Mouse (Mus musculus) midbrain, embryonic 16.5 days (tissue): ENCODE results near the gene Tex50. TPM values are rescaled to one million over a fixed set of nuclear protein-coding genes. Genes with fewer than 3 reads are reported as not detected.
A peak's percentile ranks its signal among the peaks of the same experiment; 100 is the strongest.
"Not testable (repeated sequence)": the region's sequence is repeated elsewhere in the genome, so short reads cannot be mapped to it uniquely, and the experiment has no call there.

Experiments
- ATAC-seq: fragments of 200-750 bp; cut with Nextera tagmentation; 2 replicates; pipeline ENCODE4 v1.8.0; 2017; ENCODE audit warnings: moderate TSS enrichment
- H3K27ac ChIP-seq: fragments of 300-500 bp; sonication (generic); 2 replicates; pipeline ENCODE4 v1.5.1; 2014; ENCODE audit warnings: mild to moderate bottlenecking, low read length, mixed read lengths
- H3K27me3 ChIP-seq: fragments of 300-500 bp; sonication (generic); 2 replicates; pipeline ENCODE4 v1.6.1; 2014; ENCODE audit warnings: low read depth, low read length, mixed read lengths; ENCODE audit not compliant: control insufficient read depth, insufficient read depth
- H3K36me3 ChIP-seq: fragments of 300-500 bp; sonication (generic); 2 replicates; pipeline ENCODE4 v1.6.1; 2014; ENCODE audit warnings: mild to moderate bottlenecking, low read length, moderate library complexity, mixed read lengths; ENCODE audit not compliant: control insufficient read depth, insufficient read depth
- H3K4me1 ChIP-seq: fragments of 300-500 bp; sonication (generic); 2 replicates; pipeline ENCODE4 v1.6.1; 2014; ENCODE audit warnings: mild to moderate bottlenecking, low read length, mixed read lengths; ENCODE audit not compliant: control insufficient read depth, insufficient read depth
- H3K4me2 ChIP-seq: fragments of 300-500 bp; sonication (generic); 2 replicates; pipeline ENCODE4 v1.6.1; 2014; ENCODE audit warnings: mild to moderate bottlenecking, low read length, mixed read lengths
- H3K4me3 ChIP-seq: fragments of 300-500 bp; sonication (generic); 2 replicates; pipeline ENCODE4 v1.5.1; 2014; ENCODE audit warnings: low read depth, mild to moderate bottlenecking, low read length, moderate library complexity, mixed read lengths
- H3K9ac ChIP-seq: fragments of 300-500 bp; sonication (generic); 2 replicates; pipeline ENCODE4 v1.6.1; 2014; ENCODE audit warnings: low read depth, low read length, mixed read lengths
- H3K9me3 ChIP-seq: fragments of 300-500 bp; sonication (generic); replicated peaks from 2 replicates; pipeline ENCODE4 v1.6.1; 2014; ENCODE audit warnings: mild to moderate bottlenecking, low read length, mixed read lengths; ENCODE audit not compliant: control insufficient read depth, poor library complexity, severe bottlenecking
- WGBS: fragments of 180-500 bp; shearing (Covaris S2); extraction: QIAGEN DNeasy Blood & Tissue Kit; methylation state at CpG from one replicate; pipeline ENCODE4 v1.1.7; 2014; 5-methylcytosine and 5-hydroxymethylcytosine counted together
- polyA plus RNA-seq: library from polyadenylated mRNA; unstranded; fragments of >200 nt; fragmentation: Nextera tagmentation; extraction: Ambion mirVana; gene quantifications from 2 replicates; pipeline ENCODE4 v1.2.1, GENCODE M21; 2015

Tex50 gene
- polyA plus RNA-seq, 1 experiment from 2014 or later, result 1.7 TPM

DNA sequence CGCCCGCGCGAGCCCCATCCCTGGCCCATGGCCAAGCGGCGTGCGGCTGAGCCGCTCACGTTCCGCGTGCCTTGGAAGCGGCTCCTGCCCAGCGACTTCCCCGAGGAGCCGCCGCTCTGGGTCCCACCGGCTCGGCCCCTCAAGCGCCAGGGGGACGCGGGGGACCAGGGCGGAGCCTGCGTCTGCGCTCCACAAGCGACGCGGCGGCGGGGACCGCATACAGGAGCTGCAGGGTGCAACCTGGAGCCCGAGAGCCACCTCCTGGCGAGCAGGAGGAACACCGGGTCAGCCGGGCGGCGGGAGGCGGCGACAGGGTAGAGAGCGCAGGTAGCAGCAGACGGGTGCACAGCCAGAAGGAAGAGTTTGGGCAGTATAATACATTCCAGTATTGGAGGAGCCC lies 11.5 kb upstream of the Tex50 start:
- H3K9me3 ChIP-seq, result no peaks in the 10 kb centered on the region
- H3K4me2 ChIP-seq, result peak overlapping the region; percentile 88
- peak overlapping the region; percentile 77 for H3K9ac ChIP-seq
- WGBS, result under 1% methylated on average over 40 of the region's 40 CpGs
- peak overlapping the region; percentile 56 for H3K4me3 ChIP-seq
- ATAC-seq, result peak; percentile 96
- no peak overlapping the region for H3K27ac ChIP-seq
- no peaks in the 10 kb centered on the region for H3K4me1 ChIP-seq
- peaks cover 2% of the 10 kb centered on the region; the same call in 1 of the 2 replicates for H3K27me3 ChIP-seq
- no peaks in the 10 kb centered on the region for H3K36me3 ChIP-seq

DNA sequence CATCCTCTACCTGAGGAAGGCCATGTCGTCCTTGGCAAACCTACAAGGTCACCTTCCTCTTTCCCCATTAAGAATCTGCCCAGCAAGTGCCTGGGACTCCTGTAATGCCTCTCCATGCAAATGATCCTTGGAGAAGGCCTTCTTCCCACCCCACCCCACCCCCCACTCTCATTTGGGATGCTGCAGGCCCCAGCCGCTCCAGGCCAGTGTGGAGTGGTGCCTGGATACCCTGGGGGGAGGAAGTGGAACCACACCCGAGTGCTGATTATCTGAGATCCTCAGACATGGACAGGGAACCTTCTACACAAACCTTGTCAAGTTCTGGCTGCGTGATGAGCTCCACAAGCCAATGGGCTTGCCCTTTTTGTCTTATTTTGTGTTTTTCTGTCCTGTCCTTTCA lies 1.2 kb upstream of the Tex50 start:
- no peak overlapping the region for H3K4me3 ChIP-seq
- H3K4me1 ChIP-seq, result no peaks in the 10 kb centered on the region
- H3K27me3 ChIP-seq, result no peaks in the 10 kb centered on the region
- H3K36me3 ChIP-seq, result no peaks in the 10 kb centered on the region; the same call in 1 of the 2 replicates
- H3K27ac ChIP-seq, result no peak overlapping the region
- no peak overlapping the region for H3K9ac ChIP-seq
- WGBS, result 70% methylated on average over 4 of the region's 4 CpGs
- no peak for ATAC-seq
- no peaks in the 10 kb centered on the region for H3K9me3 ChIP-seq
- H3K4me2 ChIP-seq, result no peak overlapping the region

DNA sequence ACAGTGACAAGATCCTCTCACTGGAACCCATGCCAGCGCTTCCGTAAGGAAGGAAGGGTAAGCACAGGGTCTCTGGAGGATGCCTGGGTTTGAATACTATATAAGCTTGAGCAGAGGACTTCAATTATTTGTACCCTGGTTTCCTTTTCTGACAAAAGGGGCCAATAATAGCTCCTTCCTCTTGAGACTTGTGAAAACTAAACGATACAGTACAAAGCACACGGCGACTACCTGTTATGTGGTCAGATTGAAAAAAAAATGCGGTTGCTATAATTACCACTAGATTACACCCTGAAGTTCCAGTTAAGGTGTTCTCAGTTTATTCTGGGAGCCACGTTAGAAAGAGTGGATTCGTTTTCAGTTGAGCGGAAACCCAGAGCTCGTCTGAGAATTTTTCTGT lies 2.6 kb downstream of the Tex50 start:
- Histone ChIP-seq H3K4me2 (no peak overlapping the region), H3K4me3 (no peak overlapping the region), H3K9ac (no peak overlapping the region), H3K4me1 (no peaks in the 10 kb centered on the region), H3K36me3 (peaks cover 4% of the 10 kb centered on the region), H3K27me3 (no peaks in the 10 kb centered on the region), H3K9me3 (no peaks in the 10 kb centered on the region), H3K27ac (no peak overlapping the region)
- WGBS, result 81% methylated on average over 10 of the region's 10 CpGs
- ATAC-seq, result no peak

DNA sequence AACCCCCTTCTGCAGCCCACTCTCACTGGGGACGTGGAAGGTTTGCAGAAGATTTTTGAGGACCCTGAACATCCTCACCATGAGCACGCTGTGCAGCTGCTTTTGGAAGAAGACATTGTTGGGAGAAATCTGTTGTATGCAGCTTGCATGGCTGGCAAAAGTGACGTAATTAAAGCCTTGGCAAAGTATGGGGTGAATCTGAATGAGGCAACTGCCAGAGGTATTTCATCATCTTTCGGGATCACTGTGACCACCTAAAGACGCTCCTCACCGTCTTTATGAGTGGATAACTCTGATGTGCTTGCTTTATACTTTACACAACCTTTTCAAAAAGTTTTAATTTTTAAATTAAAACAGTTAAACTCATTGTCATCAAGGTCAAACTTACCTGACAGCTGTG lies 8.0 kb downstream of the Tex50 start:
- WGBS, result 75% methylated on average over 6 of the region's 6 CpGs
- Histone ChIP-seq H3K27ac (no peak overlapping the region), H3K4me2 (no peak overlapping the region), H3K9me3 (no peaks in the 10 kb centered on the region), H3K4me3 (no peak overlapping the region), H3K36me3 (peaks cover 6% of the 10 kb centered on the region), H3K4me1 (no peaks in the 10 kb centered on the region), H3K9ac (no peak overlapping the region), H3K27me3 (no peaks in the 10 kb centered on the region)
- no peak for ATAC-seq

DNA sequence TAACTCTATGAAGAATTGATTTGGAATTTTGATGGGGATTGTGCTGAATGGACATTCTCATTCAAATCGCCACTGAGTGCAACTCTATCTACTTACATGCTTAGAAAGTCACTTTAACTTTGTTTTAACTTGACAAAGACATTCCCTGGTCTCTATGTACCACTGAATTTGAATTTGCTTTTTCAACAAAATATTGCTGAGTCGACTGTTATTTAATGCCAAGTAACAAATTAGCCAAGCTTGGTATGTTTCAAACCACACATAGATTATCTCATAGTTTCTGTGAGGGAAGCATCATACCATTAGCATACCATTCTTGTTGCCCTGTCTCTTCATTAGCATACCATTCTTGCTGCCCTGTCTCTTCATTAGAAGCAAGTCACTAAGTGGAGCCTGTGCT lies 11.2 kb downstream of the Tex50 start:
- 83% methylated on average over 2 of the region's 2 CpGs for WGBS
- no peaks in the 10 kb centered on the region for H3K9me3 ChIP-seq

DNA sequence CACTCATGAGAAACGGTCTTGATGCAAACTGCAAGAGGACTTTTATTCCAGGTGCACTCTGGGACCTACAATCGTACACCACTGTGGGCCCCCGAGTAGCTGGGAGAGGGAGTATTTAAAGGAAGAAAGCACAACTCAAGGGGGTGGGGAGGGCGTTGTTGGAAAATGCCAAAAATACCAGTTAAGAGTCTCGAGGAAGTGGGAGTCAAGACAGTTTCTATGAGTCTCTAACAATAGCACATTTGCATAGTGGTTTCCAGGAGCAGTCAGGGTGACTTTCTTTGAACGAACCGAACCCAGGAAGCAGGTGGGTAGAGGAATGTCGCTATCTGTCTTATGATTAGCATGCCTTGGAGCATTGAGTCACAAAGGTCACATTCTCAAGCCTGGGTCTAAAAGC lies 13.5 kb downstream of the Tex50 start:
- H3K4me2 ChIP-seq, H3K9ac ChIP-seq, H3K4me1 ChIP-seq, ATAC-seq, H3K27ac ChIP-seq, H3K4me3 ChIP-seq, H3K27me3 ChIP-seq, H3K9me3 ChIP-seq, H3K36me3 ChIP-seq: not testable (repeated sequence)
- WGBS, result 85% methylated on average over 8 of the region's 8 CpGs

More for the DNA sequence above, 11.2 kb downstream of the Tex50 start:
- H3K4me2 ChIP-seq, result no peak overlapping the region
- no peak overlapping the region for H3K27ac ChIP-seq
- H3K9ac ChIP-seq, result no peak overlapping the region
- no peak for ATAC-seq
- H3K36me3 ChIP-seq, result peaks cover 3% of the 10 kb centered on the region; the same call in 1 of the 2 replicates
- H3K4me3 ChIP-seq, result no peak overlapping the region
- H3K27me3 ChIP-seq, result no peaks in the 10 kb centered on the region
- H3K4me1 ChIP-seq, result peaks cover 2% of the 10 kb centered on the region; the same call in 1 of the 2 replicates

DNA sequence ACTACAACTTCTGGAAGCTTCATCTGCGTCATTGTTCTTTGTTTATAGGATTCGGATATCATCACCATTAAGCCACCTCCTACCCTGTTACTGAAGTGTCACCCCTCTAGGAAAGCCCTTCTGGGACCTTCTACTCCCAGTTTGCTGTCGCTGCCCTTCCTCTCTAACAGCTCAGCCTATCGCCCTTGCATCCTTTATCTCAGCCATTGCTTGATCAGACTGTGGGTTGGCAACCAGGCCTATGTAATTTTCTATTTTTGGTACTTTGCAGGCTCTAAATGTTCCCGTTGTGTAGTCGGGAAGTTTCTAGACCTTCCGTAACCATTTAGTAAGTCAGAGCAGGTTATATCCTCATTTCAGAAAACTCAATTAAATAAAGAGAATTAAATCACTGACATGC lies 15.9 kb downstream of the Tex50 start:
- H3K9ac ChIP-seq, result no peak overlapping the region; the same call in 1 of the 2 replicates
- peak; percentile 47 for ATAC-seq
- H3K9me3 ChIP-seq, result no peaks in the 10 kb centered on the region
- no peaks in the 10 kb centered on the region for H3K36me3 ChIP-seq
- H3K27me3 ChIP-seq, result no peaks in the 10 kb centered on the region
- H3K27ac ChIP-seq, result no peak overlapping the region
- 87% methylated on average over 7 of the region's 7 CpGs for WGBS
- peaks cover 7% of the 10 kb centered on the region for H3K4me1 ChIP-seq
- peak overlapping the region; percentile 56 for H3K4me2 ChIP-seq
- H3K4me3 ChIP-seq, result peak overlapping the region; percentile 46

DNA sequence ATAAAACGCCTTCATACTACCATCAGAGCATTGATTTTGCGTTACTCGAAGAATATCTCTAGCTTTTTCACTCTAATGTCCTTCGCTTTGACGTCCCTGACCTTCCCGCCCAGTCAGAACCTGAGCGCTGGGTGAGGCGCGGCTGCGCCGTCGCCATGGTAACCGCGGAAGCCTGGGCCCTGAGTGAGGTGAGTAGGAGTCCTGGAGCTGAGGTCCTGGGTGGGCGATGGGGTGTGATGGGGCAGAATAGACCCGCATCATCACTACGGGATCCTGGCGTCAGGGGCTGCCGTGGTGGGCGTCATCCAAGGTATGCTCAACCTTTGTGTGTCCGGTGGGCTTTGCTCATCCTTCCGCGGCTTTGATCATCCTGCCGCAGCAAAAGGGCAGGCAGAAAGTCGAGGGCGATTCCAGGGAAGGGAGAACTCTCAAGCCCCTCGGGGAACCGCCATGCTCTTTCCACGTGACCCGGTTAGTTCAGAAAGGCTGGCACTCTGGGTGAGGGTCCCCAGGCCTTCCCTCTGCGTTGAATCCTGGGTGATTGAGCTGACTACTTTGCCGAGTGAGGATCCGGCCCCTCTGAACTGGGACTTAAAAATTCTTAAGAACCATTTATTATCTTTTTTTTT lies 16.5 kb downstream of the Tex50 start, which contains the start of gene Ankrd45:
TSS of gene Ankrd45 (plus strand) at position 161 of the 629 bp plus-strand sequence.
- Histone ChIP-seq H3K4me1 (peaks cover 7% of the 10 kb centered on the region), H3K9ac (peak within 1 kb of the TSS; percentile 70), H3K4me3 (peak within 1 kb of the TSS; percentile 46), H3K27ac (peak within 1 kb of the TSS; percentile 66), H3K4me2 (peak within 1 kb of the TSS; percentile 56), H3K27me3 (no peaks in the 10 kb centered on the region), H3K36me3 (no peaks in the 10 kb centered on the region), H3K9me3 (no peaks in the 10 kb centered on the region)
- WGBS, result 3% methylated on average over 33 of the region's 33 CpGs
- peak; percentile 97 for ATAC-seq

DNA sequence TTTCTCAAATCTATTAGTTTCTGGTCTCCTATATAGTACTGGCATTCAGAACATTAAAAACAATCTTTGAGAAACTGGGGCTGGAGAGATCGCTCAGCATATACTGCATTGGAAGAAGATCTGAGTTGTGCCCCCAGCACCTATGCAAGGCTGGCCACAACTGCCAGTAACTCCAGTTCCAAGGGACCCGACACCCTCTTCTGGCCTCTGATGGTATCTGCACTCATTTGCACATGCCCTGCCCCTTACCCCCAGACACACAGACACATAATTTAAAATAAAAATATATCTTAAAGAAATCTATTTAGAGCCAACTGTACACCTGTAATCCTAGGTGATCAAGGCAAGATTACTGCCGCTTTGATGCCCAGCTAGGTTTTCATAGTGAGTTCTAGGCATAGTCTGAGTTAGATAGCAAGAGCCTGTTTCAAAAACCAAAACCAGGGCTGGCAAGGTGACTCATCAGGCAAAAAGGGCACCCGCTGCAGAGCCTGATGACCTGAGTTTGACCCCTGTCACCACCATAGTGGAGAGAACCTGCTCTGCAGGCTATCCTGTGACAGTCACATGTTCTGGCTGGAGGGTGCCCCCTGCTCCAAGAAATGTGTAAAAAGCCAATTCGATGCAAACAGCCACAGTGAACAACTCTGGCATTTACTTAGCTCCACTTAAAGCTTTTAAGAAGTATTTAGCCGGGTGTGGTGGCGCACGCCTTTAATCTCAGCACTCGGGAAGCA lies 18.9 kb downstream of the Tex50 start:
- WGBS, result 91% methylated on average over 9 of the region's 9 CpGs
- no peak for ATAC-seq
- no peak overlapping the region for H3K4me2 ChIP-seq
- no peak overlapping the region for H3K27ac ChIP-seq
- H3K4me1 ChIP-seq, result peaks cover 7% of the 10 kb centered on the region
- no peaks in the 10 kb centered on the region for H3K9me3 ChIP-seq
- H3K36me3 ChIP-seq, result no peaks in the 10 kb centered on the region
- no peaks in the 10 kb centered on the region for H3K27me3 ChIP-seq
- no peak overlapping the region for H3K9ac ChIP-seq
- no peak overlapping the region for H3K4me3 ChIP-seq
